Mouse (Mus musculus) ES-Bruce4 (cell line): ENCODE data around the gene Zscan26. TPM values are rescaled to one million over a fixed set of nuclear protein-coding genes. Genes with fewer than 3 reads are reported as not detected.

Source experiments
- H3K27ac ChIP-seq: 2 replicates; pipeline ENCODE4 v1.5.1; 2012; ENCODE audit warnings: low read length, inconsistent platforms; ENCODE audit not compliant: insufficient read depth
- H3K27me3 ChIP-seq: 2 replicates; pipeline ENCODE4 v1.6.1; 2012; ENCODE audit warnings: mild to moderate bottlenecking, low read length, inconsistent platforms; ENCODE audit not compliant: control insufficient read depth, poor library complexity, insufficient read depth, severe bottlenecking
- H3K36me3 ChIP-seq: 2 replicates; pipeline ENCODE4 v1.6.1; 2012; ENCODE audit warnings: inconsistent platforms, mild to moderate bottlenecking, low read length, moderate library complexity; ENCODE audit not compliant: control insufficient read depth, poor library complexity, insufficient read depth, severe bottlenecking
- H3K4me1 ChIP-seq: one replicate; pipeline ENCODE4 v1.8.1; 2011; ENCODE audit warnings: low read length; ENCODE audit not compliant: control insufficient read depth, insufficient read depth
- H3K4me3 ChIP-seq: 2 replicates; pipeline ENCODE4 v1.5.1; 2011; ENCODE audit warnings: low read depth, mild to moderate bottlenecking, low read length
- H3K9ac ChIP-seq: 2 replicates; pipeline ENCODE4 v1.6.1; 2012; ENCODE audit warnings: low read depth, mild to moderate bottlenecking, inconsistent platforms; ENCODE audit not compliant: poor library complexity, severe bottlenecking
- H3K9me3 ChIP-seq: replicated peaks from 2 replicates; pipeline ENCODE4 v1.6.1; 2012; ENCODE audit warnings: mild to moderate bottlenecking, low read length, inconsistent platforms; ENCODE audit not compliant: control insufficient read depth, poor library complexity, insufficient read depth, severe bottlenecking
- CTCF ChIP-seq: IDR thresholded peaks from one replicate; pipeline ENCODE4 v1.8.1; 2011; ENCODE audit warnings: low read depth, low read length
- EP300 ChIP-seq: IDR thresholded peaks from 2 replicates; pipeline ENCODE4 v1.6.1; 2011; ENCODE audit warnings: low read depth, low read length; ENCODE audit not compliant: insufficient read depth
- POLR2A ChIP-seq: IDR thresholded peaks from one replicate; pipeline ENCODE4 v1.8.1; 2011; ENCODE audit warnings: low read length; ENCODE audit not compliant: insufficient read depth
- polyA plus RNA-seq: library from polyadenylated mRNA; stranded (reverse); fragments of >200 nt; gene quantifications from 2 replicates; pipeline ENCODE4 v1.2.4, GENCODE M21; 2011; ENCODE audit warnings: low read depth; ENCODE audit not compliant: missing spikeins, insufficient read depth, insufficient read length

Zscan26 gene
- polyA plus RNA-seq, 1 experiment = 42.6 TPM

GRCm38 (mm10) chr13:21454133-21454532, 603 bp upstream of the Zscan26 start:
- Histone ChIP-seq H3K4me3 (no peak overlapping the region), H3K27me3 (no peaks in the 10 kb centered on the region), H3K27ac (no peak overlapping the region)

GRCm38 (mm10) chr13:21453042-21453441, 488 bp downstream of the Zscan26 start:
- Histone ChIP-seq H3K4me1 (no peaks in the 10 kb centered on the region), H3K9ac (peak overlapping the region; percentile 71), H3K27ac (no peak overlapping the region), H3K9me3 (no peaks in the 10 kb centered on the region), H3K36me3 (peaks cover 14% of the 10 kb centered on the region), H3K4me3 (peak overlapping the region; percentile 100), H3K27me3 (no peaks in the 10 kb centered on the region)
- TF ChIP-seq CTCF (no peak), POLR2A (no peak), EP300 (no peak)

More at GRCm38 (mm10) chr13:21454133-21454532, 603 bp upstream of the Zscan26 start:
- TF ChIP-seq CTCF (no peak), EP300 (no peak), POLR2A (no peak)
- no peaks in the 10 kb centered on the region for H3K9me3 ChIP-seq
- peaks cover 9% of the 10 kb centered on the region for H3K36me3 ChIP-seq
- no peaks in the 10 kb centered on the region for H3K4me1 ChIP-seq
- no peak overlapping the region for H3K9ac ChIP-seq

GRCm38 (mm10) chr13:21447856-21448614, 5.5 kb downstream of the Zscan26 start:
- H3K27ac ChIP-seq = no peak overlapping the region
- no peak for TF ChIP-seq POLR2A
- no peak for TF ChIP-seq EP300
- no peak for TF ChIP-seq CTCF
- no peak overlapping the region for H3K4me3 ChIP-seq
- no peaks in the 10 kb centered on the region for H3K9me3 ChIP-seq
- H3K9ac ChIP-seq = no peak overlapping the region
- no peaks in the 10 kb centered on the region for H3K4me1 ChIP-seq
- H3K36me3 ChIP-seq = peaks cover 41% of the 10 kb centered on the region
- no peaks in the 10 kb centered on the region for H3K27me3 ChIP-seq

GRCm38 (mm10) chr13:21446796-21447195, 6.7 kb downstream of the Zscan26 start:
- H3K9ac ChIP-seq = no peak overlapping the region
- no peak overlapping the region for H3K27ac ChIP-seq
- no peaks in the 10 kb centered on the region for H3K9me3 ChIP-seq
- H3K36me3 ChIP-seq = peaks cover 41% of the 10 kb centered on the region
- H3K27me3 ChIP-seq = no peaks in the 10 kb centered on the region
- no peak overlapping the region for H3K4me3 ChIP-seq
- H3K4me1 ChIP-seq = no peaks in the 10 kb centered on the region
- TF ChIP-seq EP300 (no peak), CTCF (no peak), POLR2A (no peak)

GRCm38 (mm10) chr13:21441207-21441572, 12.3 kb downstream of the Zscan26 start:
- no peaks in the 10 kb centered on the region for H3K27me3 ChIP-seq
- H3K27ac ChIP-seq = no peak overlapping the region
- no peak for TF ChIP-seq POLR2A
- TF ChIP-seq EP300 = no peak
- TF ChIP-seq CTCF = no peak
- no peaks in the 10 kb centered on the region for H3K9me3 ChIP-seq
- H3K4me1 ChIP-seq = no peaks in the 10 kb centered on the region
- peaks cover 22% of the 10 kb centered on the region for H3K36me3 ChIP-seq
- peak overlapping the region; percentile 77 for H3K4me3 ChIP-seq
- H3K9ac ChIP-seq = peak overlapping the region; percentile 54

GRCm38 (mm10) chr13:21440503-21441206, 12.9 kb downstream of the Zscan26 start, which contains the start of gene Pgbd1:
Gene Pgbd1, minus strand, starts transcription at chr13:21441058.
- no peaks in the 10 kb centered on the region for H3K27me3 ChIP-seq
- H3K4me1 ChIP-seq = no peaks in the 10 kb centered on the region
- H3K36me3 ChIP-seq = peaks cover 17% of the 10 kb centered on the region
- H3K9ac ChIP-seq = peak within 1 kb of the TSS; percentile 54
- H3K4me3 ChIP-seq = peak within 1 kb of the TSS; percentile 77
- TF ChIP-seq POLR2A (no peak), CTCF (peak; percentile 12), EP300 (no peak)
- no peaks in the 10 kb centered on the region for H3K9me3 ChIP-seq
- H3K27ac ChIP-seq = no peak within 1 kb of the TSS
